Mouse (Mus musculus) c-Kit-positive CD71-positive TER-119-positive erythroid progenitor cells, embryonic 14.5 days (primary cell): ENCODE measurements around the gene Tmem150b.
A peak's percentile ranks its signal among the peaks of the same experiment; 100 is the strongest.

Experiments used
- DNase-seq: peaks from one replicate; pipeline ENCODE4 v3.0.0-alpha.2; 2013; ENCODE audit warnings: low spot score

The Tmem150b gene

DNA sequence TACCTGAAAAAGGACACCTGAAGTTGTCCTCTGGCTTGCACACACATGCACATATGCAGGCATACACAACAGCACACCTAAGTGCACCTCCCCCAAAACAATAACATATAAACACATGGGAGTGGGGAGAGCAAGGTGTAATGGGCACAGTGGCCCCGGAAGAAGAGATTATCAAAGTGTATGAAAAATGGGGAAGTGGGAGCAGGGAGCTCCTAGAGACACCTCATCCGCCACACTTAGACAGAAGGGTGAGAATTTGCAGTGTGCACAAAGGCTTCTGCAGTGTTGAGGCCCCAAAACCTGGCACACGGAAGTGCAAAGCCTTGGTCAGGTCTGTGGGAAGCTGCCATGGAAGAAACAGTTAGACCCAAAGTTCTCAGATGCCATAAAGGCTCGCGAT, 6.0 kb upstream of the Tmem150b start:
- no peak for DNase-seq

DNA sequence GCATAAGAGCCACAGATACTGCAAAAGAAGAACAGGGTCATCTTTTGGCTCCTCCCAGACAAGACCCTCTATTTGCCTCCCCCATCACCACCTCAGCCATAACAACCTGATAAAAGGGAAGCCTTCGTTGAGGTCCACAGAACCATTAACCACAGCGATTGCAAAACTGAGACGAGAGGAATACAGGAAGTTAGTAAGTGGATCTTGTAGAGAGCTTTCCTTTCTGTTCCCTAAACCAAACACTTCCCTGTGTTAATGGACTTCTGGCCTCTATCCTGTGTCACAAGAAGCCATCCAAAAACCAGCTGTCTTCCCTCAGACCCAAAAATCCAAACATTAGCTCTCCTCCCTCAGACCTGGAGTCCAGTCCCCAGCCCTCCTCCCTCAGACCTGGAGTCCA, 690 bp downstream of the Tmem150b start:
- DNase-seq: no peak

DNA sequence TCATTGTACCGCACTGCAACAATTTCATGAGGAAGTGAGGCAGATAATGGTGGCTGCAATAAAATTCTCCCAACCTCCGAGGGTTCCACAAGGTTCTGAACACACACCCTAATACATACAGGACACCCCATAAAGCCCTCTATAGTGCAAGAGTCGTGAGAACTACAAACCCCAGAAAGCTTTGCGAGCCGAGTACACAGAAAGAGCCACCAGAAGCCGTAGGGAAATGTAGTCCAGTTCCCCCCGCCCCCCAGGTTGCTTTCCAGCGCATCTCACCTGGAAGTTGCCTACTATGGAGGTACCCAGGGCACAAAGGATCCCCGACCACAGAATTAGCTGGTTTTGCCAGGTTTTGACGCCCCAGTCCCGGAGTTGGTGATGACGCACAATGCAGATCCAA, 1.5 kb downstream of the Tmem150b start:
- DNase-seq: no peak

DNA sequence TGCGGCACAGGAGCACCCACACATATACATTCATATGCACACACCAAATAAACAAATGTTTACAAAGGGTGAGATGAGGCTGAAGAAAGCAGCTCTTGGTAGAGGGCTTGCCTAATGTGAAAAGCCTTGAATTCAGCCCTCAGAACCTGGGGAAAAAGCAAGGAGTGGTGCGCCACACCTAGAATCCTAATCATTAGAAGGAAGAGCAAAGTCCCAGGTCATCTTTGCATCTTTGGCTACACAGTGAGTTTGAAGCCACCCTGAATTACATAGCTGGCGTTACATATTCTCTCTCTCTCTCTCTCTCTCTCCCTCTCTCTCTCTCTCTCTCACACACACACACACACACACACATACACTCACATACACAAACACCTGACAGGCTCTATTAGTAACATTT, 5.8 kb downstream of the Tmem150b start:
- DNase-seq: no peak

DNA sequence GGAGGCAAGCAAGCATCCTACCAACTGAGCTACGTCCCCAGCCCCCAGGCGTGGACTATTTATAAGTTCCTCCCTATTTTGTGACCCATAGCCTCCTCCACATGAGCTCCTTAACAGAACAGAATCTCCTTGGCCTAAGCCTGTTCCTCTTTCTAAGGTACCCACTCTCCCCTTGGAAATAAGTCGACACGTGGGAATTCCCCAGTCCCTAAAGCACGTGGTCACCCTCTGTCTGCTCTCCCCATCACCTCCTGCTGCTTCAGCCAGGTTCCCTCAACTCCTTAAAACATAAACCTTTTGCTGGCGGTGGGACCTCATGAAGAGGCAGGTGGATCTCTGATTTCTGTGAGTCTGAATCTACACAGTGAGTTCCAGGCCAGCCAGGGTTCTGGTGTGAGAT, 8.1 kb downstream of the Tmem150b start:
- DNase-seq: no peak

DNA sequence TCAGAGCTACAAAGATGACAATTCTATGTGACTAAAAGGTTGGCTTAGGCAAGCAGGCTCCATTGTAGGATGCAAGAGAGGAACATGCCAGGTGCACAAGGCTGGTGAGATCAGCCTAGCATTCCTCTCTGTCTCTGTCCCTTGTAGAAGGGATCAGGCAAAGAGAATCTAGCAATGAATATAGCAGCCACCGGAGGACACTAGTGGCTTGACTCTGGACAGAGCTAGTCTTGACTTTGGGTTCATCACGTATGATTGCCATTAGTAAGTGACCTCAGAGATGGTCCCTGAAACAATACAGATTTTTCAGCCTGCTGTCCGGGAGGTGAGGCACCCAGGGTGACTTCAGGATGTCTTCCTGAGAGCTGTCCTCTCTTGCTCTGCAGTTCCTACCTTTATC, 12.5 kb downstream of the Tmem150b start:
- DNase-seq: no peak

DNA sequence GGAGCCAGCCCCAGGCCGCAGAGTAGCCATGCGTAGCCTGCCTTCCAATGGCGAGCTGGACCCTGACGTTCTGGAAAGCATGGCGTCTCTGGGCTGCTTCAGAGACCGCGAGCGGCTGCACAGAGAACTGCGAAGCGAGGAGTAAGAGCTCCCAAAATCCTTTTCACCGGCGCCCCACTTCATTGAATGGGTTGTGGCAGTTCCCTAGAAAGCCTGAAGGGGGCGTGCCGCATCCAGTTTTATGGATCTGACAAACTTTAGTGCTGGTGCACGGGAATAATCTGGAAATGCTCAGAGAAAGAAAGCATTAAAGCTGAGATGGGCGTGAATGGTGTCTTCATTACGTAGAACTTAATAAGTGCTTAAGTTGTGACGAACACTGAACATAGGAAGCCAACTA, 20.0 kb downstream of the Tmem150b start:
- peak; percentile 45 for DNase-seq

DNA sequence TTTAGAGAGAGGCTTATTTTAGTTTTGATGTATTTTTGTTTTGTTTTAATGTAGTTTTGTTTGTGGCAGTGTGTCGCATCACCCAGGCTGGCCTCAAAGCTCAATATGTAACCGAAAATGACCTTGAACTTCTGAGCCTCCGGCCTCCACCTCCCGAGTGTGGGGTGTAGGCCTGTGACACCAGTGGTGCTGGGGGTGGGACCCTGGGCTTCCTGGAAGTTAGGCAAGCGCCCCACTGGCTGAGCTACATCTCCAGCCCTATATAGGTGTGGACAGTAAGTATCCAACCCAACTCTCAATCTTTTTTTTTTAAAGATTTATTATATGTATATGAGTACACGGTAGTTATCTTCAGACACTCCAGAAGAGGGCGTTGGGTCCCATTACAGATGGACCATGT, 21.9 kb downstream of the Tmem150b start:
- DNase-seq: no peak

DNA sequence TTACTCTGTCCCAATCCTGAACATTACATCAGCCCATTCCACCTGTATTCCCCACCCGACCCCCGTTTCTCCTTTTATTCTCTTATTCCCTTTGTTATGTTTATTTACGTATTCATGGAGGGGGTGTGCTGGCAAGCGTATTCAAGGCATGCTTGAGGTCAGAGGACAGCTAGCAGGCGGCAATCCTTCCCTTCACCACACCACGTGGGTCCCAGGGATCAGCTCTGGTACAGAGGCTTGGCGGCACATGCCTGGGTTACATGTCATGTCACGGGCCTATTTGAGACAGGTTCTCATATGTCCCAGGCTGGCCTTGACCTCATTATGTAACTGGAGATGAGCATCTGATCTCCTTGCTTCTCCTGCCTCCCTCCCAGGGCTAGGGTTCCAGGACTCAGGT, 22.7 kb downstream of the Tmem150b start:
- no peak for DNase-seq

DNA sequence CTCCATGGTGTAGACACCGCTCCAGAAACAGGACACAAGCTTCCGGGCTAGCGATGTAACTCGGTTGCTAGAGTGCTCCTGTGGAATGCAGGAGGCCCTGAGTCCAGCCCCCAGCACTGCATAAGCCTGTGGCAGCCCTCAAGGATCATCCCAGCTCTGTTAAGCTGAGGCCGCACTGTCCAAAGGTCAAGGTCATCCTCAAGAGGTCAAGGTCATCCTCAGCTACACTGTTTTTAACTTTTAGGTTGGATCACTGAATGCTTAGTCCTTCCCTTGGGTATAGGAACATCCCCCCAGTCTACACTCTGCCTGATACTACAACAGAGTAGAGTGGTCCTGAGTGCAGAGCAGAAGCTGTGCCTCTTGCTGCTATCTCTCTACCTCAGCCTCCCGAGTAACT, 32.0 kb downstream of the Tmem150b start:
- DNase-seq: no peak

DNA sequence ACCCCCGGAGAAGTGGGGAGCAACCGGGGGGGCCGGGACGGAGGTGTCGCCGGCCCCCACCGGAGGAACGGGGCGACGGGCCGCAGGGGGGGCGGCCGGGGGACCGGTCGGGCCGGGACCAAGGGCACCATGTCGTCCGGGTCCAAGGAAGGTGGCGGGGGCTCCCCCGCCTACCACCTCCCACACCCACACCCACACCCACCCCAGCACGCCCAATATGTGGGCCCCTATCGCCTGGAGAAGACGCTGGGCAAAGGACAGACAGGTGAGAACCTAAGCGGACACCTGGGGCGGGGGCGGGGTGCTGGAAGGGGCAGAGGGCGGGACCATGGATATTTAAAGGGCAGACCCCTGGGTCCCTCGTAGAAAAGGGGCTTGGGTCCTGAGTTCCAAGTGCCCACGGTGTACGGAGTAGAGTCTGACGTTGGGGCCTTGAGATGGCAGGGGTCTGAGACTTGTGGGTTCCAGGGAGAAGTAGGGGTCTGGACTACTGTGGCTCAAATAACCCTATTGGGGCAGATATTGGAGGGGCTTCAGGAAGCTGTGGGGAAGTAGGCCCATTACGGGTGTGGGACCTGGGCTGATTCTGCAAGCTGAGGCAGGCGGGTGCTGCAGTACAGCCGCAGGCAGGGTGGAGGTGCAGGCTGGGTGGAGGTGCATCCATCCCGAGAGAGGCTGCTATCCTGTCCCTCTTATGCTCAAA, 33.9 kb downstream of the Tmem150b start:
- no peak for DNase-seq

DNA sequence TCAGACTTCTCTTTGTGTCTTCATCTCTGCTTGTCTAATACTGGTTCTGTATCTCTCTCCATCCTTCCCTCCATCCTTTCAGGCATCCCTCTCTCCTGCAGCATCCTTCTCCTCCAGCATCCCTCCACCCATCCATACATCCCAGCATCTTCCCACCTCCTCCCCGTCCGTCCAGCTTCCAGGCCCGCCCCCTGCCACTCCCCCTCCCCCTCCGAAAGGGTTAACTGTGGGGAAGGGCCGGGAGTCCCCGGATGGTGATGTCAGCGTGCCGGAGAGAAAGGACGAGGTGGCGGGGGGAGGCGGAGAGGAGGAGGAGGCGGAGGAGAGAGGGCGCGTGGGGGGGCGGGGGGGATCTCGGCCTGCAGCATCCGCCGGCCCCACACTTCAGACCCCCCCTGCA, 34.7 kb downstream of the Tmem150b start, which contains the start of gene Brsk1:
Brsk1 (plus strand) TSS at position 218 of the 400 bp plus-strand sequence.
- no peak for DNase-seq

DNA sequence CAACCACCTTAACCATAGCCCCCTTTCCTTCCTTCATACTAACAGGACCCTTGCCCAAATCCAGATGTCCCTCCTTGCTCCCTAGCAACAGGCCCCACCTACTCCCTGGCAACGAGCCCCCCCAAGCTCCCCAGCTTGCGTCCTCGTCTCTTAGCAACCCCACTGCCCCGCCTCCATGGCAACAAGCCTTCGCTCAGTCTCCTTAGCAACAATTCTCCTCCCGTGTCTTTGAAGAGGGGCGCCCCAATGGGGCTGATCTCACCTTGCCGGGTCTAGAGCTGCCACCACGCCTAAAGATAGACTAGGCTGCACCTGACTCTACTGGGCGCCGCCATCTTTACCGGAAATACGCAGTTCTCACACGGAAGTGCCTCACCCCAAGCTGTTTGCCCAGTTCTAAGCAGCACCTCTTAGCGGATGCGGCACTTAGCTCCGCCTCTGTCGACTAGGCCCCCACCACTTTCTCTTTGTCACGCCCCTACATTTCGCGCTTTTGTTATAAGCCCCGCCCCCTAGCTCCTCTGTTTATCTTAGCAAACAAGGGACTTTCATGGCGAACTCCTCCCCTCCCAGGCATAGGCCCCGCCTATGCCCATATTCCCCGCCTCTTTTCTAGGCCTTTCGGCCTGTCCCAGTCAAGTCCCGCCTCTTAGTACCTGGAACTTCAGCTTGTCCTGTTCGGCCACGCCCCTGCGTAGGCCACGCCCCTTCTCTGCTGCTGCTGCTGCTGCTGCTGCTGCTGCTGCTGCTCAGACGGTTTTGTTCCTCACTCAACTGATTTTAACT, 40.2 kb downstream of the Tmem150b start, which contains the start of gene Hspbp1:
Hspbp1 (minus strand) TSS at position 437 of the 786 bp plus-strand sequence.
- DNase-seq: peak; percentile 99

DNA sequence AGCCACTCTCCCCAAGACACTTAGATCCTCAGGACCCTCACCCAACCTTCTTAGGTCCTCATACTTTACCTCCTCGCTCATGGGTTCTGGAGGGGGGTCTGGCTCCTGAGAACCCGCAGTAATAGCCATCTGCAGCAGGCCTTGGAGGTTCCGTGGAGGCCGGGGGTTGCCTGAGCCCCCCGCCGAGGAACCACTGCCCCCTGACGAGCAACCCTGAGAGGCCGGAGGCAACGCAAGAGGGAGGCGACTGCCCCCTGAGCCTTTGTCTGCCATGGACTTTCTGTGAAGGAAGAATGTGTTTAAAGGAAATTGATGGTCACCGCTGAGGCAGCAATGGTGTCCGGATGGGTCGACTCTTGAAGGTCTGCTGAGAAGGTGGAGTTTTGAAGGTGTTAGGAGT, 40.8 kb downstream of the Tmem150b start:
- no peak for DNase-seq

DNA sequence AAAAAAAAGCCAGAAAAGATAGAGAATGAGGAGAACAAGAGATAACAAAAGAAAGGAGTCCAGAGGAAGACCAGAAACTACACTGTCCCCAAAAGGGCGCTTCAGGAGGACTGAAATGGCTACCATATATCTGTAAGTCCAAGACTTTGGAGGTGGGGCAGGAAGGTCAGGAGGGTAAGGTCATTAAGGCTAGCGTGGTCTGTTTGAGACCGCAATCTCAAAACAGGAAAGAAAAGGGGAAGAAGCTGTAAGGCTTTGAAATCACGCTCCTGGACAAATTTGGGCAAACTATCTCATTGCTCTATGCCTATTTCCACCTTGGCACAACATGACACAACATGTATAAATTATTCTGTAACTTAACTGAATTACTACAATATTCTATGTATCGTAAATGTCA, 41.7 kb downstream of the Tmem150b start:
- no peak for DNase-seq

DNA sequence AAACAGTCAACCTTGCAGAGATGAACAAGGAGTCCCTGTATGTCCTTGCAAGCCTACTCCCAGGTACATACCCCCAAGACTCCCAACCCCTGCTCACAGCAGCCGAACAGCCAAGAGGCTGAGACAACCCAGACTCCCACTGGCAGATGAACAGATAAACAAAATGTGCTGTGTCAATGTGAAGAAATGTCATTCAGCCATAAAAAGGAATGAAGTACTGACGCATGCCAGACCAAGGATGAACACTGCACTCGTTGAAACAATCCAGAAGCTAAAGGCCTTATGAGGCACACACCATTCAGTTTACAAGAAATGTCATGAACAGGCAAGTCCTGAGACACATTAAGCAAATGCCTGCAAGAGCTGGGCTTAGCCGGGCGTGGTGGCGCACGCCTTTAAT, 49.8 kb downstream of the Tmem150b start:
- DNase-seq: no peak

DNA sequence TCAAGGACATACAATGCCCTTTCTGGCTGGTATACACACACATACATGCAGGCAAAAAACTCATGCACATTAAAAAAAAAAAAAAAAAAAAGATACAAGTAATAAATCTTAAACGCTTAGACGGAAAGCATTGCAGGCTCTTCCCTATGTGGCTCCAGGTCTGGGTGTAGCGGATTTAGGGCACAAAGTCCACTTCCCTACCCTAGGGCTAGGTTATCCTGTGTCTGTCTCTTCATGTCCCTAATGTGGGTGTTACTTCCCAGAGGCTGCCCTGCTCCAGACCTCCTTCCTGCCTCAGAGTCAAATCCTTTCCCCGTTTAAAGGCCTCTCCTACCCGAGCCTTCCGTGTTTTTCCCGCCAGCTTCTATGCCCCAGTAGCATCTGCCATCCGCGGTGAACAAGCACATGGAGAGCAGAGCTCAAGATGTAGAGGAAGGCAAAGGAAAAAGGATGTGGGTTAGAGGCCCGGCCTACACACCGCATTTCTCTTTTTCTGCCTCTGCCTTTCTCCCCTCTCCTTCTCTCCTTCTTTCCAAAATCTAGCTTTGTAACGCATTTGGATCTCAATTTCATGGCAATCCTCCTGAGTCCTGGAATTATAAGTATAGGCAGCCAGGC, 50.8 kb downstream of the Tmem150b start:
- DNase-seq: no peak

DNA sequence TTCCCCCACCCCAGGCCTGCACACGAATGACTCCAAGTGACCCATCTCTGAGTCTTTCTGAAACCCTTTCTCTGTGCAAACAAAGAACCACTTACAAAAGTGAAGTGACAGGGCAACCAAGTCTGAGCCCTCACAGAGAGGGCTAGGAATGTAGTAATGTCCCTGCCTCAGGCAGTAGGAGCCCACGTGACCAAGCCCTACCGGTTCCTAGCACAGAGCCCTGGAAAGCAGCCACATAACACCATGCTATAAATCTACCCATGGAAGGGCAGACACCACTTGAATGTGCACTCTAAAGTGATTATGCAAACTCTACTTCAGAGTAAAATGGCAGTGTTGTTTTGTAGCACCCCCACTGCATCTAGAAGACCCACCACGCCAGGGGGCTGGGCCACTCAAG, 53.1 kb downstream of the Tmem150b start:
- DNase-seq: no peak

DNA sequence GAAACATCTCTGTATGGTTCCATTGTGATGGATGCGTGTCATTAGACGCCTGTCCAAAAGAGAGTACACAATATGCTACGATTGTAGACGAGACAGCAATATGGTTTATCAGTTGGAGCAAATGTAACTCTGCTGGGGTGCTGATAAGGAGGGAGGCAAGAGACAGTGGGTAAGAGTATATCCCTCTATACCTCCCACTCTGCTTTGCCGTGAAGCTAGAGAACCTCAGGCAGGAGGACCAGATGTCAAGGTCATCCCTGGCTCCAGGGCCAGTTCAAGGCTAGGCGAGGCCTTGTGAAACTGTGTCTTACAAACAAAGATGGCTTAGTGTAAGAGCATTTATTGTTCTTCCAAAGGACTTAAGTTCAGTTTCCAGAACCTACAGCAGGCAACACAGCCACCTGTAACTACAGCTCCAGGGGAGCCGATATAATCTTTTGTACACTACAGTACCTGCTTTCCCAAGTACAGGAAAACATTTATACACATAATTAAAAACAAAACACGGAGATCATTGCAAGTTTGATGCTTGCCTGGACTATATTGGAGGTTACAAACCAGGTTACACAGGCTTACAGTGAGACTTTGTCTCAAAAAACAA, 54.3 kb downstream of the Tmem150b start:
- peak; percentile 88 for DNase-seq

DNA sequence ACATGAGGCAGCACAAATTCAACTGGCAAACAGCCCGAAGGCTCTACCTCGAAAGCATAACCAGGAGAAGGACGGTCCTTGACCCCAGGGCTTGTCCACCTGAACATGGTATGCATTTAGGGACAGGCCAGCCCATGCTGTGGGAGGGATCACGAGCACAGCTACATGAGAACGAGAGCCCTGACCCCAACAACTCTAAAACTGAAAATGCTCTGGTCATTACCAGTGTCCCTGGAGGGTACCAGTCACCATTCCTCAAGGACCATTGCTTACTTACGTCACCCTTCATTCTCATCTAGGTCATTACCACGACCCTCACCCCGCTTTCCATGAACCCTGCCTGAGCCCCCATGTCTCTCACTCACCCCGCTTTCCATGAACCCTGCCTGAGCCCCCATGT, 55.9 kb downstream of the Tmem150b start:
- no peak for DNase-seq

DNA sequence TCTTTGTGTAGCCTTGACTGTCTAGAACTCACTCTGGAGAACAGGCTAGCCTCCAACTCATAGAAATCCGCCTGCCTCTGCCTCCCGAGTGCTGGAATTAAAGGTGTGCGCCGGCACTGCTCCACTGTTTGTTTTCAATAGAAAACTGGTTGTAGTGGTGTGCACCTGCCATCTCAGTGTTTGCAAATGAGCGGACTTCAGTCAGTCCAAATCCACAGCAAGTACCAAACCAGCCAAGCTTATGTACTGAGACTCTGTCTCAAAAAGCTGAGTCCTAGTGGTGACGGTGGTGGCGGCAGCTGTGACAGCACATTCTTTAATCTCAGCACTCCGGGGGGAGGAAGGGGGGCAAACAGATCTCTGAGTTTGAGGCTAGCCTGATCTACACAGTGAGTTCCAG, 56.5 kb downstream of the Tmem150b start:
- DNase-seq: no peak

DNA sequence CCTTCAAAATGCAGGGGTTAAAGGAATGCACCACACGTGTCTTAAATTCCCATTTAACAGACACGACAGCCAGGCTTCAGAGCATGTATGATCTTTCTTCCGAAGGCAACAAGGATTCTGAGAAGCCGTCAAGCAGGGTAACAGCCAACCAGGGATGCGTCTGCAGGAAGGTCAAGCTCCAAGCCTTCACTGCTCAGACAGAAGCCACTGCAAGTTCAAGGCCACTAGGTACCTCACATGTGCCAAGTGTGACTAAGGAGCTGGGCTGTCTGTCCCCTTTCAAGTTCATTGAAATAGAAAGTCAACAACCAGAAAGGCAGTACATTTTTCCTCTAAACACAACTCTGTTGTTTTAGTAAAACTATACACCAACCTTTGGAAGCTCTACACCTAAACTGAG, 58.2 kb downstream of the Tmem150b start:
- DNase-seq: no peak

DNA sequence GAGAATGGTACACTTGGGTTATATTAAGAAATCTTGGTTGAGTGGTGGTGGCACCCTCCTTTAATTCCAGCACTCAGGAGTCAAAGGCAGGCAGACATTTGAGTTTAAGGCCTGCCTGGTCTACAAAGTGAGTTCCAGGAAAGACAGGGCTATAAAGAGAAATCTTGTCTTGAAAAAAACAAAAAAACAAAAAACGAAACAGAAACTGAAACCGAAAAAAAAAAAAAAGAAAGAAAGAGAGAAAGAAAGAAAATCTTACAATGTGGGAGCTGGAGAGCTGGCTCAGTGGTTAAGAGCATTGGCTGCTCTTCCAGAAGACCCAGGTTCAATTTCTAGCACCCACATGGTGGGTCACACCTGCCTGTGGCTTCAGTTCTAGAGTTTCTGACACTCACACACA, 61.3 kb downstream of the Tmem150b start:
- DNase-seq: no peak
